Mouse (Mus musculus): ENCODE measurements around the gene Ncbp3. TPM values are rescaled to one million over a fixed set of nuclear protein-coding genes. Genes with fewer than 3 reads are reported as not detected.

Gene Ncbp3
- polyA plus RNA-seq (2014; fragmentation: Nextera tagmentation; extraction: Ambion mirVana), result 9.5 and 10.3 TPM in 2 replicates

DNA sequence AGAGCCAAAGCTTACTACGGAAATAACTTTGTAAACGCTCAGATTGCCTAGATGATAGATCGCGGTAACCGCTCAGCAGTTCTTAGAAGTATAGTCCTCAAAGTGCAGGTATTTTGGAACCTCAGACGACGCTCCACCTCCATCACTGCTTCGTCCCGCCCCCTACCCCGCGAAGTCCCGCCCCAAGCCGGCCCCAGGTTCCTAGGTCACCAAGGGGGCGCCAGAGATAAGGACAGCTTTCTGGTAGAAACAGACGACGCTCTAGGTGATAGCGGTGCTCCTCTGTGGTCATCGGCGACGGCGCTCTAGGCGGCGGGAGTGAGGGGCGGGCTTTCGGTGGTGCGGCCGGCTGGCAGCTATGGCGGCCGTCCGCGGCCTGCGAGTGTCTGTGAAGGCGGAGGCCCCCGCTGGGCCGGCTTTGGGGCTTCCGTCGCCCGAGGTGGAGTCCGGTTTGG, at the start of gene Ncbp3:
Ncbp3 (plus strand) TSS at position 242 of the 455 bp plus-strand sequence.
- peak within 1 kb of the TSS; percentile 79 for H3K4me2 ChIP-seq (ENCODE audit: low read length)
- peaks cover 0 to 17% of the 10 kb centered on the region in 2 experiments; a peak in 3 of 4 replicates for H3K4me1 ChIP-seq (ENCODE audit: control insufficient read depth in 2 of 2, insufficient read depth in 2 of 2, low read length in 2 of 2)
- ATAC-seq (ENCODE audit: insufficient number of reproducible peaks, insufficient read depth, low FRiP score, low read depth), result peak; percentile 90
- H3K27me3 ChIP-seq (ENCODE audit: control insufficient read depth, insufficient read depth, low read length), result no peaks in the 10 kb centered on the region
- H3K36me3 ChIP-seq (ENCODE audit: control insufficient read depth, insufficient read depth, low read length), result peaks cover 25% of the 10 kb centered on the region
- WGBS, result under 1% methylated on average over 39 of the region's 39 CpGs
- H3K9ac ChIP-seq (ENCODE audit: low read length), result peak within 1 kb of the TSS; percentile 93
- peak within 1 kb of the TSS; percentile 87 to 90 for H3K27ac ChIP-seq (replicated peaks in 1 of 2; ENCODE audit: control insufficient read depth in 1 of 2, insufficient read depth in 1 of 2, low read depth in 2 of 2, low read length in 2 of 2)
- peak within 1 kb of the TSS; percentile 88 to 96 for H3K4me3 ChIP-seq (ENCODE audit: control insufficient read depth in 1 of 2, insufficient read depth in 1 of 2, low read depth in 1 of 2, low read length in 2 of 2)
- H3K9me3 ChIP-seq (ENCODE audit: control insufficient read depth, low read length), result no peaks in the 10 kb centered on the region

DNA sequence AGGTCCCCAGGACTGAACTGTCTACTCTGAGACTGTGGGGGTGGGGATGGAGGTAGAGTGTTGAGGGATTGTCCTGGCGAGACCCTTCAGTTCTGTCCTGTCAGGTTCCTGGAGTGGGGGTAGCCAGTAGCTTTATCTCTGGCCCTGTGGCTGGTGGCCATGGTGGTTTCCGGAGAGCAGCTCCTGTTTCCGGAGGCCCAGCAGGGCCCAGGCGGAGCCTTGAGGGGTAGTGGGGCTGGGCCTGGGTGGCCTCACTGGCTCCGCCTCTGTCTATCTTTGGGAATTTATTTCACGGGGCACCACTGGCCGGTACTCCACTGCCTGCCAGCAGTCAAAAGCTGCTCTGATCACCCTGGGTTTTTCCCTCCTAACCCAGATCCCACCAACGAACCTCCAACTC, 48.8 kb upstream of the Ncbp3 start, which contains the start of gene P2rx1:
P2rx1 (plus strand) TSS at position 333 of the 400 bp plus-strand sequence.
- Histone ChIP-seq H3K9me3 (ENCODE audit: control insufficient read depth, low read length) (no peaks in the 10 kb centered on the region), H3K36me3 (ENCODE audit: control insufficient read depth, insufficient read depth, low read length) (no peaks in the 10 kb centered on the region), H3K4me2 (ENCODE audit: low read length) (no peak within 1 kb of the TSS), H3K27ac (replicated peaks in 1 of 2; ENCODE audit: control insufficient read depth in 1 of 2, insufficient read depth in 1 of 2, low read depth in 2 of 2, low read length in 2 of 2) (peak within 1 kb of the TSS in 1 of 2 experiments; percentile 27; a peak in 1 of 4 replicates), H3K27me3 (ENCODE audit: control insufficient read depth, insufficient read depth, low read length) (no peaks in the 10 kb centered on the region), H3K4me1 (ENCODE audit: control insufficient read depth in 2 of 2, insufficient read depth in 2 of 2, low read length in 2 of 2) (peaks cover 22 to 25% of the 10 kb centered on the region in 2 experiments), H3K9ac (ENCODE audit: low read length) (no peak within 1 kb of the TSS), H3K4me3 (ENCODE audit: control insufficient read depth in 1 of 2, insufficient read depth in 1 of 2, low read depth in 1 of 2, low read length in 2 of 2) (no peak within 1 kb of the TSS)
- 25% methylated on average over 8 of the region's 8 CpGs for WGBS
- peak; percentile 68 for ATAC-seq (ENCODE audit: insufficient number of reproducible peaks, insufficient read depth, low FRiP score, low read depth)

DNA sequence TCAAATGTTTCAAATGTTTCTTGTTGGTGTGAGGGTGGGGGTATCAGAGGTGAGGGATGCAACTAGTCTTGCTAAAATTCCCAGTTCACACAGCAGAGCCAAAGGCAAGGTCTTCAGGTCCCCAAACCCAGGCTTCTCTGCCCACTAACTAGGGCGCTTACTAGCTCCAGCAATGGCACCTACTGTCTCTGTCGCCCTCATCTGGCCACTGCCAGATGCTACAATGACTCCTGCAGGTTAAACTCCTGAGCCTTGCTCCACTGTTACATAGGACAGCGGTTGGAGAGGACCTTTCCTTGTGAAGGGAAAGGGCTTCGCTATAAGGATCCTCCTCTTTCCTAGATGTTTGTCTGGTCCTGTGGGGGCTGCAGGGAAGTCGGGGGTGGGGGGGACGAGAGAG, 46.6 kb upstream of the Ncbp3 start:
- no peaks in the 10 kb centered on the region for H3K27me3 ChIP-seq (ENCODE audit: control insufficient read depth, insufficient read depth, low read length)
- peaks cover 25 to 32% of the 10 kb centered on the region in 2 experiments for H3K4me1 ChIP-seq (ENCODE audit: control insufficient read depth in 2 of 2, insufficient read depth in 2 of 2, low read length in 2 of 2)
- H3K27ac ChIP-seq (replicated peaks in 1 of 2; ENCODE audit: control insufficient read depth in 1 of 2, insufficient read depth in 1 of 2, low read depth in 2 of 2, low read length in 2 of 2), result no peak overlapping the region
- H3K4me3 ChIP-seq (ENCODE audit: control insufficient read depth in 1 of 2, insufficient read depth in 1 of 2, low read depth in 1 of 2, low read length in 2 of 2), result no peak overlapping the region
- H3K4me2 ChIP-seq (ENCODE audit: low read length), result no peak overlapping the region
- no peaks in the 10 kb centered on the region for H3K9me3 ChIP-seq (ENCODE audit: control insufficient read depth, low read length)
- ATAC-seq (ENCODE audit: insufficient number of reproducible peaks, insufficient read depth, low FRiP score, low read depth), result no peak
- H3K9ac ChIP-seq (ENCODE audit: low read length), result no peak overlapping the region
- H3K36me3 ChIP-seq (ENCODE audit: control insufficient read depth, insufficient read depth, low read length), result no peaks in the 10 kb centered on the region
- WGBS, result 16% methylated on average over 6 of the region's 6 CpGs

DNA sequence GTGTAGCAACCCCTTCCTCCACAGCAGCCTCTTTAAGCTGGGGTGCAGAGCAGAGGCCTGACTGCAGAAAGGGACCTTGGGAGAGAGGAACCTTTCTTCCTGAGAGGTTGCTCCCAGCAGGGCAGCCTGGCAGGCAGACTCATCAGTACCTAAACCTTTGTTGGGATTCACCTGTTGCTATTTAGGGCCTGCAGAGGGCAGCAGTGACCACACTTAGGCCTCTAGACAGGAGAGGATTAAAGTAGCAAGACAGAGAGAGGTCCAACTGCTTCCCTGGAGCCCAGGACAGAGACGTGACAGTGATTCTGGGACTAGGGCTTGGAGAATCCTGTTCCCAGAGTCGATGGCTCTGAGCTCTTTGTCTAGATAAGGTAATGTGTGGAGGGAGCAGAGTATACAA, 41.2 kb upstream of the Ncbp3 start:
- no peaks in the 10 kb centered on the region for H3K36me3 ChIP-seq (ENCODE audit: control insufficient read depth, insufficient read depth, low read length)
- no peaks in the 10 kb centered on the region for H3K9me3 ChIP-seq (ENCODE audit: control insufficient read depth, low read length)
- peaks cover 20% of the 10 kb centered on the region for H3K27me3 ChIP-seq (ENCODE audit: control insufficient read depth, insufficient read depth, low read length)
- no peak overlapping the region for H3K9ac ChIP-seq (ENCODE audit: low read length)
- 0% methylated on average over 2 of the region's 2 CpGs for WGBS
- H3K27ac ChIP-seq (replicated peaks in 1 of 2; ENCODE audit: control insufficient read depth in 1 of 2, insufficient read depth in 1 of 2, low read depth in 2 of 2, low read length in 2 of 2), result peak overlapping the region in 1 of 2 experiments; percentile 64; a peak in 2 of 4 replicates
- H3K4me3 ChIP-seq (ENCODE audit: control insufficient read depth in 1 of 2, insufficient read depth in 1 of 2, low read depth in 1 of 2, low read length in 2 of 2), result no peak overlapping the region
- ATAC-seq (ENCODE audit: insufficient number of reproducible peaks, insufficient read depth, low FRiP score, low read depth), result peak; percentile 28; the same call in 1 of the 2 replicates
- H3K4me1 ChIP-seq (ENCODE audit: control insufficient read depth in 2 of 2, insufficient read depth in 2 of 2, low read length in 2 of 2), result peaks cover 15 to 27% of the 10 kb centered on the region in 2 experiments
- H3K4me2 ChIP-seq (ENCODE audit: low read length), result no peak overlapping the region

DNA sequence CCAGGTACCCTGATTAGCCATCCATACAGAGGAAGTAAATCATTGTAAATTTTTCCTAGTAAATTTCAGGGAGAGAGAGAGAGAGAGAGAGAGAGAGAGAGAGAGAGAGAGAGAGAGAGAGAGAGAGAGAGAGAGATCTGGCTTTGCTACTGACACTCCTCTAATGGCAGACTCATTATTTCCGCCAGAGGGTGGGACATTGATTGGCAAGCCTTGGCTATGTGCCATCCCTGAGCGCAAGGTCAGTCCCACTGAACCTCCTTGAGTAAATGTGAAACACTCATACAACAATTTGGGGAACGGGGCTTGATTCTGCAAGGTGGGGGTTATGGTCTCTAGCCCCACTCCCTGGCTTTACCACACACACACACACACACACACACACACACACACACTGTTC, 40.5 kb upstream of the Ncbp3 start:
- no peaks in the 10 kb centered on the region for H3K36me3 ChIP-seq (ENCODE audit: control insufficient read depth, insufficient read depth, low read length)
- H3K4me2 ChIP-seq (ENCODE audit: low read length), result no peak overlapping the region
- H3K9ac ChIP-seq (ENCODE audit: low read length), result no peak overlapping the region
- no peaks in the 10 kb centered on the region for H3K9me3 ChIP-seq (ENCODE audit: control insufficient read depth, low read length)
- 36% methylated on average over 3 of the region's 3 CpGs for WGBS
- H3K27me3 ChIP-seq (ENCODE audit: control insufficient read depth, insufficient read depth, low read length), result peaks cover 22% of the 10 kb centered on the region
- no peak overlapping the region for H3K27ac ChIP-seq (replicated peaks in 1 of 2; ENCODE audit: control insufficient read depth in 1 of 2, insufficient read depth in 1 of 2, low read depth in 2 of 2, low read length in 2 of 2)
- H3K4me1 ChIP-seq (ENCODE audit: control insufficient read depth in 2 of 2, insufficient read depth in 2 of 2, low read length in 2 of 2), result peaks cover 15 to 27% of the 10 kb centered on the region in 2 experiments
- H3K4me3 ChIP-seq (ENCODE audit: control insufficient read depth in 1 of 2, insufficient read depth in 1 of 2, low read depth in 1 of 2, low read length in 2 of 2), result no peak overlapping the region
- no peak for ATAC-seq (ENCODE audit: insufficient number of reproducible peaks, insufficient read depth, low FRiP score, low read depth)

DNA sequence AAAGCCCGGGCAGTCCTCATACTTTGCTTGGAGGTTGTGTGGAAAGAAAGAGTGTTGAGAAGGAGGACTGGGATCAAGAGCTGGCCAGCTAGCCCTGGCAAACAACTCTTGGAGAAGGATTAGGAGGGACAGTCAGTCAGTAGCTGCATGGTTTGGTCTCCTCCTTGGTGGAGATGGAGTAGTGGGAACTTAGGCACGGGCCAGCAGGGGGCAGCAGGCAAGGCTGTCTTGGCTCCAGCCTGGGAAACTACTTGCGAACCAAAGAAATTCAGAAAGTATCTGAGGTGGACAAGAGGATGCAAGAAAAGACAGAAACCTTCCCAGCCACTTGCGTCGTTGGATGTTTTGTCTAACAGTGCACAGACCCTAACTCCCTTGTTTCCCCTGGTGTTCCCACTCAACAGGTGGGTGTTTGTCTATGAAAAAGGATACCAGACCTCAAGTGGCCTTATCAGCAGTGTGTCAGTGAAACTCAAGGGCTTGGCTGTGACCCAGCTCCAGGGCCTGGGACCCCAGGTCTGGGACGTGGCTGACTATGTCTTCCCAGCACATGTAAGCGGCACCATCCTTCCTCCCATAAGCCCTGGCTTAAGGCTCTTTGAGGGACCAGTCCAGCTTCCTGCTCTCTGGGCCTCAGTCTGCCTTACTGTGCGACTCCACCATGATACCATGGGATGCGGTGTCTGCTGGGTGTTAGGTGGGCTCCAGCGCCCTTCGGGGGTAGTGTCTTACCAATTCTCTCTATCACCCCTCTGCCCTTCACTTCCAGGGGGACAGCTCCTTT, 39.7 kb upstream of the Ncbp3 start:
- no peak; the same call in 1 of the 2 replicates for ATAC-seq (ENCODE audit: insufficient number of reproducible peaks, insufficient read depth, low FRiP score, low read depth)
- peaks cover 15 to 27% of the 10 kb centered on the region in 2 experiments for H3K4me1 ChIP-seq (ENCODE audit: control insufficient read depth in 2 of 2, insufficient read depth in 2 of 2, low read length in 2 of 2)
- no peaks in the 10 kb centered on the region for H3K36me3 ChIP-seq (ENCODE audit: control insufficient read depth, insufficient read depth, low read length)
- 40% methylated on average over 11 of the region's 11 CpGs for WGBS
- H3K4me3 ChIP-seq (ENCODE audit: control insufficient read depth in 1 of 2, insufficient read depth in 1 of 2, low read depth in 1 of 2, low read length in 2 of 2), result no peak overlapping the region
- H3K27ac ChIP-seq (replicated peaks in 1 of 2; ENCODE audit: control insufficient read depth in 1 of 2, insufficient read depth in 1 of 2, low read depth in 2 of 2, low read length in 2 of 2), result no peak overlapping the region
- H3K9ac ChIP-seq (ENCODE audit: low read length), result no peak overlapping the region
- no peaks in the 10 kb centered on the region for H3K9me3 ChIP-seq (ENCODE audit: control insufficient read depth, low read length)
- H3K4me2 ChIP-seq (ENCODE audit: low read length), result no peak overlapping the region
- H3K27me3 ChIP-seq (ENCODE audit: control insufficient read depth, insufficient read depth, low read length), result peaks cover 22% of the 10 kb centered on the region

DNA sequence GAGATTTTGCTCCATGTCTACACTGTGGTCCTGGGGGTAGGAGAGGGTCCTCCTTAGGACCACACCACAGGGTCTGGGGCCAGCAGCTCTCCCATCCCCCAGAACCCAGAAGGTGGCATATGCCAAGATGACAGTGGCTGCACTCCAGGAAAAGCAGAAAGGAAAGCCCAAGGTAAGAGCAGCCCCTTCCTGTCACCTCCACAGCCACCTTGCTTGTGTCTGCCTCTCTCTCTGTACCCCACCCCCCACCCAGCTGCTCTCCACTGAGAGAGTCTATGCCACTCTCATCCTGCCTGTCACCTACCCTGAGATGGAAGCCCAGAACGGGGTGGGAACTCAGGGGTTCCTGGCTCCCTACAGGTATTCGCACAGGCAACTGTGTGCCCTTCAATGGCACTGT, 38.8 kb upstream of the Ncbp3 start:
- Histone ChIP-seq H3K27me3 (ENCODE audit: control insufficient read depth, insufficient read depth, low read length) (peaks cover 22% of the 10 kb centered on the region), H3K9ac (ENCODE audit: low read length) (no peak overlapping the region), H3K4me1 (ENCODE audit: control insufficient read depth in 2 of 2, insufficient read depth in 2 of 2, low read length in 2 of 2) (peaks cover 15 to 27% of the 10 kb centered on the region in 2 experiments), H3K4me2 (ENCODE audit: low read length) (no peak overlapping the region), H3K36me3 (ENCODE audit: control insufficient read depth, insufficient read depth, low read length) (no peaks in the 10 kb centered on the region), H3K9me3 (ENCODE audit: control insufficient read depth, low read length) (no peaks in the 10 kb centered on the region), H3K4me3 (ENCODE audit: control insufficient read depth in 1 of 2, insufficient read depth in 1 of 2, low read depth in 1 of 2, low read length in 2 of 2) (no peak overlapping the region), H3K27ac (replicated peaks in 1 of 2; ENCODE audit: control insufficient read depth in 1 of 2, insufficient read depth in 1 of 2, low read depth in 2 of 2, low read length in 2 of 2) (no peak overlapping the region)
- 70% methylated on average over 2 of the region's 2 CpGs for WGBS
- ATAC-seq (ENCODE audit: insufficient number of reproducible peaks, insufficient read depth, low FRiP score, low read depth), result no peak

All from heart, embryonic 14.5 days (tissue).